Mouse (Mus musculus) heart, embryonic 11.5 days (tissue): ENCODE results near the gene Eomes. TPM values are rescaled to one million over a fixed set of nuclear protein-coding genes. Genes with fewer than 3 reads are reported as not detected.

Source experiments
- ATAC-seq: fragments of 200-750 bp; cut with Nextera tagmentation; replicated peaks from 2 replicates; pipeline ENCODE4 v1.8.0; 2017; ENCODE audit warnings: moderate library complexity; ENCODE audit not compliant: insufficient number of reproducible peaks, low FRiP score, low TSS enrichment
- H3K27ac ChIP-seq: fragments of 300-500 bp; sonication (generic); 2 replicates; pipeline ENCODE4 v1.5.1; 2014; ENCODE audit warnings: mild to moderate bottlenecking, low read depth, low read length
- H3K27me3 ChIP-seq: fragments of 300-500 bp; sonication (generic); 2 replicates; pipeline ENCODE4 v1.6.1; 2014; ENCODE audit warnings: mild to moderate bottlenecking, low read length, mixed read lengths; ENCODE audit not compliant: control insufficient read depth, insufficient read depth
- H3K36me3 ChIP-seq: fragments of 300-500 bp; sonication (generic); 2 replicates; pipeline ENCODE4 v1.6.1; 2014; ENCODE audit warnings: mild to moderate bottlenecking, low read length, moderate library complexity, mixed read lengths; ENCODE audit not compliant: control insufficient read depth, insufficient read depth
- H3K4me1 ChIP-seq: fragments of 300-500 bp; sonication (generic); 2 replicates; pipeline ENCODE4 v1.6.1; 2014; ENCODE audit warnings: low read length; ENCODE audit not compliant: control insufficient read depth, insufficient read depth
- H3K4me2 ChIP-seq: fragments of 300-500 bp; sonication (generic); 2 replicates; pipeline ENCODE4 v1.6.1; 2014; ENCODE audit warnings: mild to moderate bottlenecking, moderate library complexity
- H3K4me3 ChIP-seq: fragments of 300-500 bp; sonication (generic); 2 replicates; pipeline ENCODE4 v1.5.1; 2014; ENCODE audit warnings: low read depth, low read length
- H3K9ac ChIP-seq: fragments of 300-500 bp; sonication (generic); 2 replicates; pipeline ENCODE4 v1.6.1; 2014; ENCODE audit warnings: mild to moderate bottlenecking, low read depth, low read length, moderate library complexity
- H3K9me3 ChIP-seq: fragments of 300-500 bp; sonication (generic); replicated peaks from 2 replicates; pipeline ENCODE4 v1.6.1; 2016; ENCODE audit warnings: low read length; ENCODE audit not compliant: control insufficient read depth
- WGBS: fragments of 180-500 bp; shearing (Covaris S2); extraction: QIAGEN DNeasy Blood & Tissue Kit; methylation state at CpG from one replicate; pipeline ENCODE4 v1.1.7; 2014; ENCODE audit not compliant: insufficient replicate concordance; 5-methylcytosine and 5-hydroxymethylcytosine counted together
- polyA plus RNA-seq: library from polyadenylated mRNA; unstranded; fragments of >200 nt; fragmentation: Nextera tagmentation; extraction: Ambion mirVana; gene quantifications from 2 replicates; pipeline ENCODE4 v1.2.1, GENCODE M21; 2014

Gene Eomes
- polyA plus RNA-seq, 1 experiment from 2014 or later, result 0.17 TPM

- H3K27ac ChIP-seq, result peak overlapping the region; percentile 57
- peak overlapping the region; percentile 84 for H3K4me2 ChIP-seq
- peak overlapping the region; percentile 88 for H3K4me3 ChIP-seq
- WGBS, result under 1% methylated on average over 53 of the region's 57 CpGs
- H3K9ac ChIP-seq, result peak overlapping the region; percentile 92
- no peaks in the 10 kb centered on the region for H3K27me3 ChIP-seq
- H3K36me3 ChIP-seq, result no peaks in the 10 kb centered on the region
- peak; percentile 39; the same call in 1 of the 2 replicates for ATAC-seq
- peaks cover 33% of the 10 kb centered on the region for H3K4me1 ChIP-seq
- H3K9me3 ChIP-seq, result no peaks in the 10 kb centered on the region
Measured at GRCm38 (mm10) chr9:118506404-118507231, 28.6 kb downstream of the Eomes start.

GRCm38 (mm10) chr9:118507552-118507951 lies 29.5 kb downstream of the Eomes start:
- H3K4me3 ChIP-seq, result peak overlapping the region; percentile 88
- no peak overlapping the region for H3K9ac ChIP-seq
- peaks cover 42% of the 10 kb centered on the region for H3K4me1 ChIP-seq
- WGBS, result 82% methylated on average over 6 of the region's 6 CpGs
- H3K27me3 ChIP-seq, result no peaks in the 10 kb centered on the region
- H3K4me2 ChIP-seq, result peak overlapping the region; percentile 84
- ATAC-seq, result no peak
- H3K27ac ChIP-seq, result no peak overlapping the region
- H3K9me3 ChIP-seq, result no peaks in the 10 kb centered on the region
- H3K36me3 ChIP-seq, result no peaks in the 10 kb centered on the region

GRCm38 (mm10) chr9:118508601-118509000 lies 30.6 kb downstream of the Eomes start:
- Histone ChIP-seq H3K36me3 (no peaks in the 10 kb centered on the region), H3K9me3 (no peaks in the 10 kb centered on the region), H3K27me3 (no peaks in the 10 kb centered on the region), H3K4me1 (peaks cover 52% of the 10 kb centered on the region), H3K4me2 (peak overlapping the region; percentile 2; the same call in 1 of the 2 replicates), H3K9ac (no peak overlapping the region), H3K27ac (no peak overlapping the region), H3K4me3 (no peak overlapping the region)
- no peak for ATAC-seq
- 84% methylated on average over 7 of the region's 7 CpGs for WGBS

- Histone ChIP-seq H3K27ac (0 out of 2 replicates have a peak overlapping the region, but pooled peaks have one; percentile 15), H3K4me2 (no peak overlapping the region), H3K36me3 (peaks cover 8% of the 10 kb centered on the region), H3K4me1 (peaks cover 62% of the 10 kb centered on the region), H3K9ac (no peak overlapping the region), H3K9me3 (no peaks in the 10 kb centered on the region), H3K27me3 (no peaks in the 10 kb centered on the region), H3K4me3 (no peak overlapping the region)
- 66% methylated on average over 15 of the region's 15 CpGs for WGBS
- no peak for ATAC-seq
Measured at GRCm38 (mm10) chr9:118510941-118511690, 33.1 kb downstream of the Eomes start.

- peaks cover 8% of the 10 kb centered on the region for H3K36me3 ChIP-seq
- no peaks in the 10 kb centered on the region for H3K9me3 ChIP-seq
- WGBS, result 45% methylated on average over 3 of the region's 3 CpGs
- no peak for ATAC-seq
- H3K4me2 ChIP-seq, result no peak overlapping the region
- H3K27ac ChIP-seq, result peak overlapping the region; percentile 51
- no peak overlapping the region for H3K9ac ChIP-seq
- H3K4me3 ChIP-seq, result no peak overlapping the region
- H3K4me1 ChIP-seq, result peaks cover 60% of the 10 kb centered on the region
- no peaks in the 10 kb centered on the region for H3K27me3 ChIP-seq
Measured at GRCm38 (mm10) chr9:118512681-118513233, 34.7 kb downstream of the Eomes start.

- Histone ChIP-seq H3K4me1 (peaks cover 63% of the 10 kb centered on the region), H3K27ac (peak overlapping the region; percentile 50; the same call in 1 of the 2 replicates), H3K27me3 (no peaks in the 10 kb centered on the region), H3K9ac (no peak overlapping the region), H3K4me3 (no peak overlapping the region), H3K36me3 (peaks cover 8% of the 10 kb centered on the region), H3K4me2 (no peak overlapping the region), H3K9me3 (no peaks in the 10 kb centered on the region)
- ATAC-seq, result no peak
- 58% methylated on average over 6 of the region's 6 CpGs for WGBS
Measured at GRCm38 (mm10) chr9:118515476-118515875, 37.5 kb downstream of the Eomes start.

GRCm38 (mm10) chr9:118516162-118516561 lies 38.1 kb downstream of the Eomes start:
- Histone ChIP-seq H3K36me3 (peaks cover 8% of the 10 kb centered on the region), H3K9ac (no peak overlapping the region), H3K4me1 (peaks cover 62% of the 10 kb centered on the region), H3K27me3 (no peaks in the 10 kb centered on the region), H3K4me2 (no peak overlapping the region), H3K4me3 (no peak overlapping the region), H3K27ac (no peak overlapping the region), H3K9me3 (no peaks in the 10 kb centered on the region)
- WGBS, result 88% methylated on average over 3 of the region's 3 CpGs
- no peak for ATAC-seq

GRCm38 (mm10) chr9:118517619-118518018 lies 39.6 kb downstream of the Eomes start:
- no peak overlapping the region for H3K4me2 ChIP-seq
- H3K27ac ChIP-seq, result no peak overlapping the region
- ATAC-seq, result no peak
- H3K4me1 ChIP-seq, result peaks cover 56% of the 10 kb centered on the region
- H3K27me3 ChIP-seq, result no peaks in the 10 kb centered on the region
- no peak overlapping the region for H3K4me3 ChIP-seq
- H3K9ac ChIP-seq, result no peak overlapping the region
- H3K9me3 ChIP-seq, result no peaks in the 10 kb centered on the region
- H3K36me3 ChIP-seq, result peaks cover 8% of the 10 kb centered on the region
- 80% methylated on average over 8 of the region's 8 CpGs for WGBS
